Mouse (Mus musculus): ENCODE results near the gene Sult1a1. TPM values are rescaled to one million over a fixed set of nuclear protein-coding genes. Genes with fewer than 3 reads are reported as not detected.

The Sult1a1 gene
- total RNA-seq, 2 experiments from 2014 or later, result 31.1 to 44.0 TPM

- DNase-seq, result no peak
These were observed 12.6 kb downstream of the Sult1a1 start for GRCm38 (mm10) chr7:126663646-126664045.

GRCm38 (mm10) chr7:126659771-126660170 is 16.5 kb downstream of the Sult1a1 start:
- no peak for DNase-seq

- DNase-seq, result no peak
These were observed 18.7 kb downstream of the Sult1a1 start for GRCm38 (mm10) chr7:126657522-126657921.

- DNase-seq, result no peak
These were observed 20.5 kb downstream of the Sult1a1 start for GRCm38 (mm10) chr7:126655695-126656094.

- no peak for DNase-seq
These were observed 22.2 kb downstream of the Sult1a1 start for GRCm38 (mm10) chr7:126653991-126654390.

GRCm38 (mm10) chr7:126650852-126651251 is 25.4 kb downstream of the Sult1a1 start:
- no peak for DNase-seq

- peak; percentile 96 for DNase-seq
These were observed 26.8 kb downstream of the Sult1a1 start, which contains the start of gene Sgf29 for GRCm38 (mm10) chr7:126649231-126650051. Sgf29 (plus strand) TSS chr7:126649309.

- DNase-seq, result no peak
These were observed 27.7 kb downstream of the Sult1a1 start for GRCm38 (mm10) chr7:126648486-126648885.

- peak; percentile 20 to 65 for DNase-seq
These were observed 30.5 kb downstream of the Sult1a1 start for GRCm38 (mm10) chr7:126645708-126646107.

- no peak for DNase-seq
These were observed 31.3 kb downstream of the Sult1a1 start for GRCm38 (mm10) chr7:126644914-126645313.

- DNase-seq, result no peak
These were observed 31.9 kb downstream of the Sult1a1 start for GRCm38 (mm10) chr7:126644345-126644744.

- DNase-seq, result peak; percentile 63 to 64
These were observed 33.0 kb downstream of the Sult1a1 start for GRCm38 (mm10) chr7:126643244-126643617.

GRCm38 (mm10) chr7:126642545-126643243 is 33.5 kb downstream of the Sult1a1 start:
- DNase-seq, result no peak

GRCm38 (mm10) chr7:126636733-126637520 is 39.3 kb downstream of the Sult1a1 start:
- DNase-seq, result peak; percentile 45 to 56

- DNase-seq, result no peak
These were observed 40.9 kb downstream of the Sult1a1 start for GRCm38 (mm10) chr7:126635375-126635774.

- no peak for DNase-seq
These were observed 43.8 kb downstream of the Sult1a1 start for GRCm38 (mm10) chr7:126632478-126632877.

- no peak for DNase-seq
These were observed 45.3 kb downstream of the Sult1a1 start, which contains the start of gene Nupr1 for GRCm38 (mm10) chr7:126630824-126631518. Nupr1 (minus strand) TSS chr7:126630861.

- DNase-seq, result no peak
These were observed 46.3 kb downstream of the Sult1a1 start for GRCm38 (mm10) chr7:126629915-126630314.

- peak in 1 of 2 experiments; percentile 32 for DNase-seq
These were observed 48.1 kb downstream of the Sult1a1 start for GRCm38 (mm10) chr7:126628111-126628510.

- no peak for DNase-seq
These were observed 50.2 kb downstream of the Sult1a1 start for GRCm38 (mm10) chr7:126625807-126626600.

- peak; percentile 89 to 95 for DNase-seq
These were observed 50.9 kb downstream of the Sult1a1 start for GRCm38 (mm10) chr7:126625369-126625768.
